Mouse (Mus musculus) 3T3-L1 (cell line): ENCODE measurements around the gene Wnt8b.

Source experiments
- DNase-seq: peaks from one replicate; pipeline ENCODE4 v3.0.0-alpha.2; 2015; ENCODE audit warnings: low read depth, low spot score

Gene Wnt8b

GRCm38 (mm10) chr19:44511451-44512231, 18.4 kb downstream of the Wnt8b start:
- DNase-seq, result no peak

- no peak for DNase-seq
Measured at GRCm38 (mm10) chr19:44512601-44513000, 19.3 kb downstream of the Wnt8b start.

- no peak for DNase-seq
Measured at GRCm38 (mm10) chr19:44513054-44513833, 20.0 kb downstream of the Wnt8b start.

GRCm38 (mm10) chr19:44513921-44514482, 20.7 kb downstream of the Wnt8b start:
- no peak for DNase-seq

GRCm38 (mm10) chr19:44514521-44515451, 21.5 kb downstream of the Wnt8b start:
- DNase-seq, result no peak

- DNase-seq, result no peak
Measured at GRCm38 (mm10) chr19:44515769-44516168, 22.5 kb downstream of the Wnt8b start.

GRCm38 (mm10) chr19:44517996-44518768, 24.9 kb downstream of the Wnt8b start:
- DNase-seq, result no peak

- DNase-seq, result peak; percentile 24
Measured at GRCm38 (mm10) chr19:44519152-44519551, 25.9 kb downstream of the Wnt8b start.

- no peak for DNase-seq
Measured at GRCm38 (mm10) chr19:44525551-44526205, 32.4 kb downstream of the Wnt8b start.

- no peak for DNase-seq
Measured at GRCm38 (mm10) chr19:44530018-44530417, 36.7 kb downstream of the Wnt8b start.

- DNase-seq, result peak; percentile 50
Measured at GRCm38 (mm10) chr19:44535376-44535775, 42.1 kb downstream of the Wnt8b start.

- no peak for DNase-seq
Measured at GRCm38 (mm10) chr19:44537416-44537815, 44.1 kb downstream of the Wnt8b start.

- no peak for DNase-seq
Measured at GRCm38 (mm10) chr19:44542694-44543178, 49.5 kb downstream of the Wnt8b start.

- no peak for DNase-seq
Measured at GRCm38 (mm10) chr19:44544372-44544771, 51.1 kb downstream of the Wnt8b start.

- peak; percentile 88 for DNase-seq
Measured at GRCm38 (mm10) chr19:44544775-44545174, 51.5 kb downstream of the Wnt8b start.

- DNase-seq, result no peak
Measured at GRCm38 (mm10) chr19:44545321-44546041, 52.2 kb downstream of the Wnt8b start, which contains the start of gene Sec31b. Gene Sec31b (minus strand): TSS chr19:44545864.

- no peak for DNase-seq
Measured at GRCm38 (mm10) chr19:44552731-44553130, 59.5 kb downstream of the Wnt8b start, which contains the start of gene Gm20538. Gene Gm20538 (minus strand): TSS chr19:44552831.

- DNase-seq, result no peak
Measured at GRCm38 (mm10) chr19:44553286-44553685, 60.0 kb downstream of the Wnt8b start.

GRCm38 (mm10) chr19:44554490-44554860, 61.2 kb downstream of the Wnt8b start:
- peak; percentile 7 for DNase-seq
